Mouse (Mus musculus) layer of hippocampus, postnatal 36 days (tissue): ENCODE results near the gene Zbtb20. TPM values are rescaled to one million over a fixed set of nuclear protein-coding genes. Genes with fewer than 3 reads are reported as not detected.
A peak's percentile ranks its signal among the peaks of the same experiment; 100 is the strongest.

ENCODE experiments used
- DNase-seq, 2 experiments: peaks; one replicate each; pipeline ENCODE4 v3.0.0; 2022
- total RNA-seq, 2 experiments: library from RNA; stranded (reverse); gene quantifications; 2 replicates each; pipeline ENCODE4 v1.2.3; 2021

Gene Zbtb20
- total RNA-seq, 2 experiments from 2014 or later: 304 to 382 TPM

- DNase-seq: no peak
Observed at GRCm38 (mm10) chr16:43528300-43528699, 652.6 kb downstream of the Zbtb20 start.

GRCm38 (mm10) chr16:43531328-43531727, 655.6 kb downstream of the Zbtb20 start:
- DNase-seq: no peak

GRCm38 (mm10) chr16:43534103-43534502, 658.4 kb downstream of the Zbtb20 start:
- DNase-seq: peak in 1 of 2 experiments; percentile 9

GRCm38 (mm10) chr16:43535912-43536311, 660.2 kb downstream of the Zbtb20 start:
- no peak for DNase-seq

- DNase-seq: no peak
Observed at GRCm38 (mm10) chr16:43537163-43537562, 661.5 kb downstream of the Zbtb20 start.

- no peak for DNase-seq
Observed at GRCm38 (mm10) chr16:43539659-43540096, 664.0 kb downstream of the Zbtb20 start.

GRCm38 (mm10) chr16:43540108-43540507, 664.4 kb downstream of the Zbtb20 start:
- no peak for DNase-seq

- no peak for DNase-seq
Observed at GRCm38 (mm10) chr16:43540546-43541167, 665.0 kb downstream of the Zbtb20 start.

- no peak for DNase-seq
Observed at GRCm38 (mm10) chr16:43545261-43545660, 669.6 kb downstream of the Zbtb20 start.

GRCm38 (mm10) chr16:43547323-43548180, 671.9 kb downstream of the Zbtb20 start:
- DNase-seq: no peak

- no peak for DNase-seq
Observed at GRCm38 (mm10) chr16:43548774-43549173, 673.1 kb downstream of the Zbtb20 start.

- DNase-seq: no peak
Observed at GRCm38 (mm10) chr16:43549425-43550089, 673.9 kb downstream of the Zbtb20 start.

- no peak for DNase-seq
Observed at GRCm38 (mm10) chr16:43552443-43552842, 676.8 kb downstream of the Zbtb20 start.

- no peak for DNase-seq
Observed at GRCm38 (mm10) chr16:43557385-43557784, 681.7 kb downstream of the Zbtb20 start.

GRCm38 (mm10) chr16:43561330-43561729, 685.6 kb downstream of the Zbtb20 start:
- DNase-seq: no peak

GRCm38 (mm10) chr16:43561956-43562355, 686.3 kb downstream of the Zbtb20 start:
- DNase-seq: no peak

- DNase-seq: no peak
Observed at GRCm38 (mm10) chr16:43565872-43566271, 690.2 kb downstream of the Zbtb20 start.

GRCm38 (mm10) chr16:43566511-43566910, 690.8 kb downstream of the Zbtb20 start:
- DNase-seq: no peak

GRCm38 (mm10) chr16:43571376-43572081, 695.8 kb downstream of the Zbtb20 start:
- no peak for DNase-seq

GRCm38 (mm10) chr16:43572171-43572570, 696.5 kb downstream of the Zbtb20 start:
- DNase-seq: no peak

- DNase-seq: no peak
Observed at GRCm38 (mm10) chr16:43572766-43573165, 697.1 kb downstream of the Zbtb20 start.

- no peak for DNase-seq
Observed at GRCm38 (mm10) chr16:43573181-43573833, 697.6 kb downstream of the Zbtb20 start.
